Mouse (Mus musculus): ENCODE measurements at regions not wholly inside any gene's neighbourhood (a gene's known extent, or its start where the extent isn't known, plus 50 kb on each side); places are given as distances from the start of the nearest gene placed in this dataset.

GRCm38 (mm10) chr1:119108578-119108977, 55.2 kb upstream of the Gli2 start:
- no peak for DNase-seq

GRCm38 (mm10) chr1:119106246-119106975, 53.0 kb upstream of the Gli2 start:
- DNase-seq = no peak

Data from lung, postnatal 10 days (tissue).